Mouse (Mus musculus) kidney, adult 2 months (tissue): ENCODE data around the gene Nkiras2. TPM values are rescaled to one million over a fixed set of nuclear protein-coding genes. Genes with fewer than 3 reads are reported as not detected.

Experiments
- DNase-seq: peaks from one replicate; pipeline ENCODE4 v3.0.0; 2021
- H3K27ac ChIP-seq: fragments of 200-500 bp; 2 replicates; pipeline ENCODE4 v1.5.1; 2012; ENCODE audit warnings: low read depth, low read length, control low read depth, inconsistent platforms; ENCODE audit not compliant: insufficient read depth
- H3K27me3 ChIP-seq: fragments of 200-500 bp; replicated peaks from 2 replicates; pipeline ENCODE4 v1.6.1; 2012; ENCODE audit warnings: mild to moderate bottlenecking, moderate library complexity, low read length, inconsistent platforms; ENCODE audit not compliant: control insufficient read depth, insufficient read depth
- H3K36me3 ChIP-seq: fragments of 200-500 bp; 2 replicates; pipeline ENCODE4 v1.6.1; 2012; ENCODE audit warnings: mild to moderate bottlenecking, moderate library complexity, low read length, inconsistent platforms; ENCODE audit not compliant: control insufficient read depth, insufficient read depth
- H3K4me1 ChIP-seq: fragments of 200-500 bp; 2 replicates; pipeline ENCODE4 v1.6.1; 2011; ENCODE audit warnings: low read length; ENCODE audit not compliant: control insufficient read depth, insufficient read depth
- H3K4me3 ChIP-seq: fragments of 200-500 bp; 2 replicates; pipeline ENCODE4 v1.5.1; 2011; ENCODE audit warnings: mild to moderate bottlenecking, low read depth, low read length, control low read depth; ENCODE audit not compliant: insufficient read depth
- CTCF ChIP-seq: fragments of 200-500 bp; conservative IDR thresholded peaks from 2 replicates; pipeline ENCODE4 v1.5.1; 2011; ENCODE audit warnings: low read depth, mild to moderate bottlenecking, control low read depth, low read length, moderate library complexity, mixed read lengths; ENCODE audit not compliant: insufficient read depth, insufficient read length
- POLR2A ChIP-seq: fragments of 200-500 bp; IDR thresholded peaks from one replicate; pipeline ENCODE4 v1.6.1; 2011; ENCODE audit warnings: low read depth, low read length, control low read depth
- WGBS: fragments of 180-500 bp; shearing (Covaris S2); methylation state at CpG from one replicate; pipeline ENCODE4 v1.1.7; 2018; 5-methylcytosine and 5-hydroxymethylcytosine counted together
- polyA plus RNA-seq: library from polyadenylated mRNA; depleted of rRNA; stranded (reverse); fragments of >200 nt; gene quantifications from 2 replicates; pipeline ENCODE4 v1.2.3, GENCODE M21; 2012

Nkiras2 gene
- polyA plus RNA-seq, 1 experiment = 60.5 TPM

- WGBS = 2% methylated on average over 11 of the region's 11 CpGs
- no peak for DNase-seq
- Histone ChIP-seq H3K27me3 (no peaks in the 10 kb centered on the region), H3K36me3 (no peaks in the 10 kb centered on the region), H3K27ac (peak within 1 kb of the TSS; percentile 86), H3K4me1 (peaks cover 13% of the 10 kb centered on the region; the same call in 1 of the 2 replicates), H3K4me3 (peak within 1 kb of the TSS; percentile 99)
- TF ChIP-seq CTCF (no peak), POLR2A (no peak)
Observed at GRCm38 (mm10) chr11:100619982-100620381, 938 bp downstream of the Nkiras2 start, which contains the start of gene Dnajc7. TSS of gene Dnajc7 (minus strand) at chr11:100620168.

GRCm38 (mm10) chr11:100622714-100623113, 3.7 kb downstream of the Nkiras2 start:
- DNase-seq = peak; percentile 97
- Histone ChIP-seq H3K4me1 (peaks cover 9% of the 10 kb centered on the region; the same call in 1 of the 2 replicates), H3K36me3 (no peaks in the 10 kb centered on the region), H3K27me3 (no peaks in the 10 kb centered on the region), H3K27ac (peak overlapping the region; percentile 85), H3K4me3 (peak overlapping the region; percentile 80)
- WGBS = under 1% methylated on average over 24 of the region's 24 CpGs
- peak; percentile 78 for TF ChIP-seq CTCF
- no peak for TF ChIP-seq POLR2A

- Histone ChIP-seq H3K4me1 (peaks cover 9% of the 10 kb centered on the region; the same call in 1 of the 2 replicates), H3K36me3 (no peaks in the 10 kb centered on the region), H3K4me3 (no peak overlapping the region; the same call in 1 of the 2 replicates), H3K27ac (no peak overlapping the region), H3K27me3 (no peaks in the 10 kb centered on the region)
- DNase-seq = peak; percentile 67
- WGBS = 27% methylated on average over 5 of the region's 5 CpGs
- no peak for TF ChIP-seq POLR2A
- TF ChIP-seq CTCF = no peak
Observed at GRCm38 (mm10) chr11:100623867-100624266, 4.8 kb downstream of the Nkiras2 start.

GRCm38 (mm10) chr11:100625754-100626700, 7.0 kb downstream of the Nkiras2 start:
- DNase-seq = no peak
- WGBS = 83% methylated on average over 23 of the region's 23 CpGs
- H3K27ac ChIP-seq = peak overlapping the region; percentile 12; the same call in 1 of the 2 replicates
- no peak for TF ChIP-seq POLR2A
- TF ChIP-seq CTCF = no peak
- H3K27me3 ChIP-seq = no peaks in the 10 kb centered on the region
- peaks cover 5% of the 10 kb centered on the region; the same call in 1 of the 2 replicates for H3K4me1 ChIP-seq
- no peaks in the 10 kb centered on the region for H3K36me3 ChIP-seq
- H3K4me3 ChIP-seq = no peak overlapping the region

- Histone ChIP-seq H3K27ac (0 out of 2 replicates have a peak overlapping the region, but pooled peaks have one; percentile 12), H3K4me1 (peaks cover 5% of the 10 kb centered on the region; the same call in 1 of the 2 replicates), H3K36me3 (no peaks in the 10 kb centered on the region), H3K27me3 (no peaks in the 10 kb centered on the region), H3K4me3 (no peak overlapping the region)
- DNase-seq = peak; percentile 85
- 14% methylated on average over 9 of the region's 9 CpGs for WGBS
- TF ChIP-seq CTCF = peak; percentile 87
- TF ChIP-seq POLR2A = no peak
Observed at GRCm38 (mm10) chr11:100626701-100627195, 7.7 kb downstream of the Nkiras2 start.

DNA sequence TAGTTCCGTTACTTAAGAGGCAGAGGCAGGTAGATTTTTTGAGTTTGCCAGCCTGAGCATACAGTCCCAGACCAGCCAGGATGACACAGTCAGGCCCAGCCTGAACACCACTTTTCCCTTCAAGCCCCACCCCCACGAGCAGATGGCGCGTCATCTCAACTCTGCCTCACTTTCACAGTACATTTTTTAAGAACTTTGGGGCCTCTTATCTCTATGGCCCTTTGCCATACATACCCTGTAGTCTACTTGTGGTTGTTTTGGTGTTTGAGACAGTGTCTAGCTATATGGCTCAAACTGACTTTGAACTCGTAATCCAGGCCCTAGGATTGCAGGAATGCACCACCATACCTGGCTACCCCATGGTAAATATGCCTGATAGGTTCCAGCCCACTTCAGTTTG, 9.0 kb downstream of the Nkiras2 start:
- WGBS = 95% methylated on average over 5 of the region's 5 CpGs
- Histone ChIP-seq H3K4me3 (no peak overlapping the region), H3K4me1 (0 out of 2 replicates have a peak, but pooled peaks cover 5% of the 10 kb centered on the region), H3K27ac (no peak overlapping the region), H3K36me3 (no peaks in the 10 kb centered on the region), H3K27me3 (no peaks in the 10 kb centered on the region)
- no peak for TF ChIP-seq POLR2A
- no peak for TF ChIP-seq CTCF
- no peak for DNase-seq
